8 mouse cellular contexts compared by ENCODE assay signal in the genomic region with DNA sequence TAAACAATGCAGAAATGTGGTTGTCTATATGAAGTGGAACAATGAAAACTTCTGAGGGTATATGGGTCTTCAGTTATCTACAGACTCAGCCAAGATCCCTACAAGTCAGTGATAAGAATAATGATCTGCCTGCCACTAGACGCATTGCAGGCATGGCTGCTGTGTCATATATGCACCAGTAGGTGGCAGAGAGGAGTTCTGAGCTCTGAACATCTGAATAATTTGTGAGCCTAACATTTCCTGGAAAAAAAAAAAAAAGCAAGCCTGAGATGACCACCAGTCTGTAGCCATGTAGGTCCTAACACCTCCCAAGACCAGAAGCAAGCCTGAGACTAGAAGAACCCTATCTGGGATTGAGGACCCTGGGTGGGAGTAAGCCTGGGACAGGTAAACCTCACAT.
DNase-seq lines count a peak whose midpoint lies in the region; ATAC-seq and TF ChIP-seq lines count a peak whose summit lies in the region.

No protein-coding gene starts in this region.

- in situ Hi-C loops in CH12.LX (cut with MboI; ENCODE audit: low pct_ligation_motif_present, low pct_unique_long_range_greater_than_20kb, low sequenced_read_pairs), result loop anchor here (5.0 to 10.0 kb wide), 3 partner anchors 49 to 202 kb away; no protein-coding TSS in a partner anchor

- no peak overlapping the region for H3K9ac ChIP-seq in kidney, embryonic 16.5 days (replicated peaks; ENCODE audit: low read length)
- H3K9ac ChIP-seq in CH12.LX (ENCODE audit: insufficient read depth, low read depth), result no peak overlapping the region

- no peak overlapping the region for H3K4me2 ChIP-seq in kidney, embryonic 16.5 days (replicated peaks; ENCODE audit: low read depth, low read length)
- H3K4me2 ChIP-seq in CH12.LX (ENCODE audit: insufficient read depth, low read depth, poor library complexity, severe bottlenecking), result no peak overlapping the region

- H3K4me3 ChIP-seq in cerebellum, adult 2 months (replicated peaks; ENCODE audit: insufficient read depth, low read depth, low read length), result no peak overlapping the region
- H3K4me3 ChIP-seq in kidney, embryonic 16.5 days (ENCODE audit: low read length), result no peak overlapping the region
- H3K4me3 ChIP-seq in CH12.LX (replicated peaks in 1 of 3; ENCODE audit: low read depth in 2 of 3, low read length in 2 of 3, poor library complexity in 1 of 3), result no peak overlapping the region

- peak; percentile 65 for TF ChIP-seq RAD21 in CH12.LX (IDR thresholded peaks at IDR 0.05; ENCODE audit: low read depth, low read length)

- no peak overlapping the region for H3K27ac ChIP-seq in cerebellum, adult 2 months (ENCODE audit: insufficient read depth, low read length)
- no peak overlapping the region for H3K27ac ChIP-seq in kidney, embryonic 16.5 days (ENCODE audit: low read length)
- no peak overlapping the region for H3K27ac ChIP-seq in CH12.LX (ENCODE audit: insufficient read depth, low read depth)

- 54% methylated on average over 1 of the region's 1 CpGs for WGBS in cerebellum, adult 2 months
- 35% methylated on average over 1 of the region's 1 CpGs for WGBS in kidney, embryonic 16.5 days

- peak; percentile 2; the same call in 1 of the 2 replicates for ATAC-seq in kidney, embryonic 16.5 days (ENCODE audit: low FRiP score, low TSS enrichment)

- TF ChIP-seq POLR2A in cerebellum, adult 2 months (IDR thresholded peaks at IDR 0.05; ENCODE audit: borderline replicate concordance, insufficient read depth, low read length), result no peak
- no peak for TF ChIP-seq POLR2A in CH12.LX (IDR thresholded peaks at IDR 0.05; ENCODE audit: low read depth, low read length)

- peak; percentile 37; the same call in 1 of the 2 replicates for TF ChIP-seq CTCF in cerebellum, adult 2 months (IDR thresholded peaks at IDR 0.05; ENCODE audit: borderline replicate concordance, insufficient read depth, low read depth, low read length)
- TF ChIP-seq CTCF in CH12.LX (conservative IDR thresholded peaks at IDR 0.05 in 1 of 2, IDR thresholded peaks at IDR 0.05 in 1 of 2; ENCODE audit: low read depth in 2 of 2, low read length in 2 of 2), result peak; percentile 87 to 88

- TF ChIP-seq EP300 in CH12.LX (IDR thresholded peaks at IDR 0.05; ENCODE audit: low read length), result no peak

- H3K36me3 ChIP-seq in kidney, embryonic 16.5 days (ENCODE audit: insufficient read depth, low read length), result no peaks in the 10 kb centered on the region
- H3K36me3 ChIP-seq in CH12.LX (replicated peaks in 1 of 2; ENCODE audit: control insufficient read depth in 1 of 2, insufficient read depth in 1 of 2, low read length in 1 of 2), result no peaks in the 10 kb centered on the region

- no peak for DNase-seq in cerebellum, adult 2 months
- no peak for DNase-seq in cerebellum, adult 11-12 months
- DNase-seq in kidney, postnatal 4 days, result no peak
- peak; percentile 66 for DNase-seq in CH12.LX (ENCODE audit: extremely low read depth)
- peak; percentile 52 for DNase-seq in induced T-regulatory cell, adult 2 months (ENCODE audit: low read depth)
- no peak for DNase-seq in right cerebral cortex, postnatal 36 days (ENCODE audit: low spot score in 2 of 2)
- DNase-seq in layer of hippocampus, adult 9-11 months, result no peak

- H3K79me2 ChIP-seq in CH12.LX (replicated peaks; ENCODE audit: control insufficient read depth, extremely low read depth, insufficient read depth, poor library complexity, severe bottlenecking), result no peaks in the 10 kb centered on the region

- 0 out of 2 replicates have a peak, but pooled peaks cover 2% of the 10 kb centered on the region for H3K4me1 ChIP-seq in cerebellum, adult 2 months (ENCODE audit: control insufficient read depth, insufficient read depth, low read length)
- H3K4me1 ChIP-seq in kidney, embryonic 16.5 days (ENCODE audit: insufficient read depth, low read length), result no peaks in the 10 kb centered on the region
- no peaks in the 10 kb centered on the region for H3K4me1 ChIP-seq in CH12.LX (ENCODE audit: control insufficient read depth in 1 of 2, insufficient read depth in 2 of 2)

- dilution Hi-C loops in CH12.LX (cut with MboI; ENCODE audit: extremely low pct_ligation_motif_present, extremely low pct_unique_long_range_greater_than_20kb, low sequenced_read_pairs), result no loop called here

- no peaks in the 10 kb centered on the region for H3K9me3 ChIP-seq in kidney, embryonic 16.5 days (ENCODE audit: low read length)
- no peaks in the 10 kb centered on the region for H3K9me3 ChIP-seq in CH12.LX (replicated peaks; ENCODE audit: low read length)

- H3K27me3 ChIP-seq in cerebellum, adult 2 months (ENCODE audit: control insufficient read depth, insufficient read depth, low read length), result no peaks in the 10 kb centered on the region
- no peaks in the 10 kb centered on the region for H3K27me3 ChIP-seq in kidney, embryonic 16.5 days (ENCODE audit: insufficient read depth, low read length)
- H3K27me3 ChIP-seq in CH12.LX (replicated peaks), result no peaks in the 10 kb centered on the region

TF ChIP-seq in CH12.LX, 34 proteins besides CTCF, POLR2A, EP300 and RAD21:
- TF ChIP-seq KAT2A (IDR thresholded peaks at IDR 0.05; ENCODE audit: insufficient replicate concordance, low read length) (no peak), ELF1 (IDR thresholded peaks at IDR 0.05; ENCODE audit: low read depth, low read length) (no peak), MEF2A (IDR thresholded peaks at IDR 0.05; ENCODE audit: borderline replicate concordance, low read depth, low read length) (no peak), POLR2AphosphoS2 (IDR thresholded peaks at IDR 0.05; ENCODE audit: low read depth, low read length) (no peak), MAFK (IDR thresholded peaks at IDR 0.05; ENCODE audit: insufficient replicate concordance, low read length) (no peak), MAZ (IDR thresholded peaks at IDR 0.05; ENCODE audit: low read depth, low read length) (no peak), ZC3H11A (IDR thresholded peaks at IDR 0.05; ENCODE audit: low read depth, low read length) (peak; percentile 57), SIN3A (IDR thresholded peaks at IDR 0.05; ENCODE audit: low read length) (no peak), SMC3 (IDR thresholded peaks at IDR 0.05; ENCODE audit: low read depth, low read length) (peak; percentile 96), RCOR1 (conservative IDR thresholded peaks at IDR 0.05; ENCODE audit: low read depth, low read length) (no peak), TCF12 (IDR thresholded peaks at IDR 0.05; ENCODE audit: low read depth, low read length) (no peak), MXI1 (IDR thresholded peaks at IDR 0.05; ENCODE audit: low read depth, low read length) (no peak), ETS1 (conservative IDR thresholded peaks at IDR 0.05; ENCODE audit: low read depth, low read length) (no peak), GABPA (IDR thresholded peaks at IDR 0.05; ENCODE audit: insufficient replicate concordance, low read depth, low read length) (no peak), USF1 (IDR thresholded peaks at IDR 0.05; ENCODE audit: low read depth, low read length) (no peak), NELFE (IDR thresholded peaks at IDR 0.05; ENCODE audit: low read depth, low read length) (peak; percentile 24; the same call in 1 of the 2 replicates), ZNF384 (IDR thresholded peaks at IDR 0.05; ENCODE audit: low read depth, low read length) (peak; percentile 92), CHD2 (IDR thresholded peaks at IDR 0.05; ENCODE audit: low read length) (no peak)

Comparison
In these comparisons a context has a peak if more than half of its experiments do, and no peak if none do; other contexts are left out.
1. DNase-seq: peak in CH12.LX (single experiment) and induced T-regulatory cell, adult 2 months (single experiment); none in cerebellum, adult 2 months (0 of 2), cerebellum, adult 11-12 months (single experiment), kidney, postnatal 4 days (0 of 2), right cerebral cortex, postnatal 36 days (0 of 2) and layer of hippocampus, adult 9-11 months (single experiment).